Mouse (Mus musculus) lung, adult 10 weeks (tissue): ENCODE data around the gene Mex3a. TPM values are rescaled to one million over a fixed set of nuclear protein-coding genes. Genes with fewer than 3 reads are reported as not detected.

Source experiments
- polyA plus RNA-seq: library from polyadenylated mRNA; stranded (reverse); fragments of 350-450 nt; fragmentation: Illumina TruSeq; extraction: RNeasy Lipid Tissue Mini Kit (QIAGEN cat#74804); gene quantifications from one replicate; pipeline ENCODE4 v1.2.3, GENCODE M21; 2014; ENCODE audit warnings: low read depth, low replicate concordance; ENCODE audit not compliant: insufficient read depth

Mex3a gene
- polyA plus RNA-seq: 0.32 TPM

DNA sequence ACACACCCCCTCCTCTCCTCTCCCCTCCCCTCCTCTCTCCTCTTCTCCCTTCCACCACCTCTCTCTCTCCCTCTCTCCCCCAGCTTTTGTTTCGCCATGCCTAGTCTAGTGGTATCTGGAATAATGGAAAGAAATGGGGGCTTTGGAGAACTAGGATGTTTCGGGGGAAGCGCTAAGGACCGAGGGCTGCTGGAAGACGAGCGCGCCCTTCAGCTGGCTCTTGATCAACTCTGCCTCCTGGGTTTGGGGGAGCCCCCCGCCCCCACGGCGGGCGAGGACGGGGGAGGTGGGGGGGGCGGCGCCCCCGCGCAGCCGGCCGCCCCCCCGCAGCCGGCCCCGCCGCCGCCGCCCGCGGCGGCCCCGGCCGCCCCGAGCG, at the start of gene Mex3a:
TSS of gene Mex3a (plus strand) at position 97 of the 376 bp plus-strand sequence.

GRCm38 (mm10) chr3:88509692-88510420, 22.3 kb upstream of the Mex3a start, which contains the start of gene Lmna:
Lmna (minus strand) TSS chr3:88509956.

GRCm38 (mm10) chr3:88548180-88548917, 16.2 kb downstream of the Mex3a start, which contains the start of gene Rab25:
Rab25 (minus strand) TSS chr3:88548300.

GRCm38 (mm10) chr3:88552676-88553524, 20.7 kb downstream of the Mex3a start, which contains the start of gene Lamtor2:
Lamtor2 (minus strand) TSS chr3:88553074.

DNA sequence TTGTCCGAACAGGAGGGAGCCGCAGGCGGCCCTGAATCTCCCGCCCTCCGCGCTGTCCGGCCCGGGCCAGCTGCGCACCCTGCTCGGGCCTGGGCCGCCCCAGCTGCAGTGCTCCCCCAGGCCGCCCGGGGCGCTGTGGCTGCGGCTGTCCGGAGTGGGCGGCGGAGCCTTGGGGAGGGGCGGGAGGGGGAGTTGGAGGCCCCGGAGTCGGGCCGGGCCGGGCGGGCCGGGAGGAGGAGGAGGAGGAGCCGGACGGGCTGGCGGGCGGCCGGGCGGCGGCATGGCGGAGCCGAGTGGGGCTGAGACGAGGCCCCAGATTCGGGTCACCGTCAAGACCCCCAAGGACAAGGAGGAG, 21.3 kb downstream of the Mex3a start, which contains the start of gene Ubqln4:
TSS of gene Ubqln4 (plus strand) at position 234 of the 355 bp plus-strand sequence.

DNA sequence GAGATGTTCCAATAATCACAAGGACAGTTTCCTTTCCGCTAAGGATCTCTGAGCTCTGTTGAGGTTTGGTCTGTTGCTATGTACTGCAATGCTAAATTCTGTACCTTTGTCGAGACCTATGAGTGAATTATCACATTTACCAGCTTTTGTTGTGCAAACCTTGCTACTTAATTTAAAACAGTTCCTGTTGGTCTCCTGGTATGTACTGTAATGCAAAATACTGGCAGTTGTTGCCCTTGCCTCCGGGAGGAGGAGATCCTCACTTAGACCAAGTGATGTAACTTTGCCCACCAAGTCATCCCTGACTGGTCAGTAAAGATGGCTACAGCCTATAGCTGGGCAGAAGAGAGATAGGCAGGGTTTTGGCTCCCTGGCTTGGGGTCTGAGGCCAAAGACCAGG, 43.3 kb downstream of the Mex3a start, which contains the start of gene Ssr2:
TSS of gene Ssr2 (plus strand) at position 337 of the 400 bp plus-strand sequence.

Other genes starting within 250 kb of the Mex3a start
- 0.94 TPM for gene Gm38392, start 245.2 kb upstream of the Mex3a start, polyA plus RNA-seq
- 4.4 TPM for gene Tsacc, start 235.4 kb upstream of the Mex3a start, polyA plus RNA-seq
- gene Cct3, start 235.3 kb upstream of the Mex3a start, polyA plus RNA-seq: 129 TPM
- gene Glmp, start 207.4 kb upstream of the Mex3a start, polyA plus RNA-seq: 149 TPM
- 4.2 TPM for gene Tmem79, start 196.2 kb upstream of the Mex3a start, polyA plus RNA-seq
- gene Smg5, start 196.1 kb upstream of the Mex3a start, polyA plus RNA-seq: 18.7 TPM
- gene Paqr6, start 167.8 kb upstream of the Mex3a start, polyA plus RNA-seq: 9.4 TPM
- not detected for gene Bglap3, start 159.7 kb upstream of the Mex3a start, polyA plus RNA-seq
- not detected for gene Bglap2, start 153.7 kb upstream of the Mex3a start, polyA plus RNA-seq
- not detected for gene Bglap, start 147.9 kb upstream of the Mex3a start, polyA plus RNA-seq
- gene Pmf1, start 122.1 kb upstream of the Mex3a start, polyA plus RNA-seq: 13.1 TPM
- 8.3 TPM for gene Slc25a44, start 107.3 kb upstream of the Mex3a start, polyA plus RNA-seq
- gene Sema4a, start 71.2 kb upstream of the Mex3a start, polyA plus RNA-seq: 21.0 TPM
- gene Lmna, start 22.4 kb upstream of the Mex3a start, polyA plus RNA-seq: 80.0 TPM
- gene Rab25, start 15.9 kb downstream of the Mex3a start, polyA plus RNA-seq: 43.8 TPM
- gene Lamtor2, start 20.7 kb downstream of the Mex3a start, polyA plus RNA-seq: 142 TPM
- 20.0 TPM for gene Ubqln4, start 21.4 kb downstream of the Mex3a start, polyA plus RNA-seq
- 196 TPM for gene Ssr2, start 43.5 kb downstream of the Mex3a start, polyA plus RNA-seq
- 52.8 TPM for gene Arhgef2, start 73.6 kb downstream of the Mex3a start, polyA plus RNA-seq
- not detected for gene Rxfp4, start 120.7 kb downstream of the Mex3a start, polyA plus RNA-seq
- gene Khdc4, start 153.4 kb downstream of the Mex3a start, polyA plus RNA-seq: 17.8 TPM
- gene Rit1, start 184.4 kb downstream of the Mex3a start, polyA plus RNA-seq: 70.5 TPM
- 6.0 TPM for gene Syt11, start 242.8 kb downstream of the Mex3a start, polyA plus RNA-seq